Mouse (Mus musculus) hindlimb bud, embryonic 11.5 days (tissue): ENCODE data around the gene Gpr179.

Experiments used
- DNase-seq: peaks from one replicate; pipeline ENCODE4 v3.0.0-alpha.2; 2012; ENCODE audit warnings: low read depth, low spot score; ENCODE audit errors: extremely low spot score

Gpr179 gene

DNA sequence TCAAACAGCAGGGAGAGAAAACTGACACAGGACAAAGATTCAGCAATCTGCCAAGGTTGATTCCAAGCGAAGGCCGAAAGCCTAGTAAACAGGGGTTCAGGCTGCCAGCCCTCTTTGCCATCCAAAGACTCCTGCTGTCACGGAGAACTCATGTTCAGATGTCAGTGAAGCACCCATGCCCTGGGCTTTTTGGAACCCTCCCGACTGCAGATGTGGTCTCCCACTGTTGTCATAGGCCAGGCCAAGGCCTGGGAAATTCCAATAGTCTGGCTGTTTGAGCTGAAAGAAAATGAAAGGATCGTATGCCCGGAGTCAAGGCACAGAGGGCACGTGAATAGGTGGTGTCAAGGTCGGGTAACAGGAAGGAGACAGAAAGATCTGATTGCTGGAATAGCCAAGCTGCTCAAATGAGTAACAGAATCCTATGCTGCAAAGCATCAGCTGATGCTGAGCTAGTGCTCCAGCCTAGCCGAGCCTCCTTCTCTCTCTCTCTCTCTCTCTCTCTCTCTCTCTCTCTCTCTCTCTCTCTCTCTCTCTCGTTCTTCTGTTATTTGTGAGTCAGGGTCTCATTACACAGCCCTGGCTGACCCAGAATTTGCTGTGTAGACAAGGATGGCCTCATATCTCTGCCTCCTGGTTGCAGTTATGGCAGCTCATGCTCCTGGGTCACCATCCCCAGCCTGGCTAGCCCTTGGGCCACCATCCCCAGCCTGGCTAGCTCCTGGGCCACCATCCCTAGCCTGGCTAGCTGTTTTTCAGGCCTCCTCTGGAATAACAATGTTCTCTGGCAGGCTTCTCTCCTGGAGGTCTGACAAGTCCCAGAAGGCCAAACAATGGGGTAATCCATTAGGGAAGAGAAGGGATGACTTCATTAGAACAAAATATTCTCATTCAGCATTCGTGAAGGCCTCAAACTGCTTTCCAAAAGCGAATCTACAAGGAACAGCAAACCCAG, 62.3 kb downstream of the Gpr179 start:
- no peak for DNase-seq

- no peak for DNase-seq
These were observed 64.2 kb downstream of the Gpr179 start for GRCm38 (mm10) chr11:97287643-97288042.

GRCm38 (mm10) chr11:97286973-97287372, 64.9 kb downstream of the Gpr179 start:
- DNase-seq: no peak

GRCm38 (mm10) chr11:97285852-97286775, 65.8 kb downstream of the Gpr179 start:
- no peak for DNase-seq

GRCm38 (mm10) chr11:97284854-97285253, 67.0 kb downstream of the Gpr179 start:
- DNase-seq: no peak

GRCm38 (mm10) chr11:97282179-97282578, 69.7 kb downstream of the Gpr179 start:
- no peak for DNase-seq
